Mouse (Mus musculus) midbrain, embryonic 14.5 days (tissue): Measurements from ENCODE around the gene Yars. TPM values are rescaled to one million over a fixed set of nuclear protein-coding genes. Genes with fewer than 3 reads are reported as not detected.

Experiments
- ATAC-seq: fragments of 200-750 bp; cut with Nextera tagmentation; 2 replicates; pipeline ENCODE4 v1.8.0; 2017; ENCODE audit warnings: moderate number of reproducible peaks, moderate library complexity; ENCODE audit not compliant: low FRiP score, low TSS enrichment
- DNase-seq: peaks from one replicate; pipeline ENCODE4 v3.0.0-alpha.2; 2015
- H3K27ac ChIP-seq: fragments of 300-500 bp; sonication (generic); replicated peaks from 2 replicates; pipeline ENCODE4 v1.5.1; 2014; ENCODE audit warnings: mild to moderate bottlenecking, low read depth, low read length, moderate library complexity
- H3K27me3 ChIP-seq: fragments of 300-500 bp; sonication (generic); 2 replicates; pipeline ENCODE4 v1.6.1; 2014; ENCODE audit warnings: low read length, control low read depth, mixed read lengths; ENCODE audit not compliant: control insufficient read depth, insufficient read depth
- H3K36me3 ChIP-seq: fragments of 300-500 bp; sonication (generic); 2 replicates; pipeline ENCODE4 v1.6.1; 2014; ENCODE audit warnings: low read length, control low read depth; ENCODE audit not compliant: control insufficient read depth, insufficient read depth
- H3K4me1 ChIP-seq: fragments of 300-500 bp; sonication (generic); 2 replicates; pipeline ENCODE4 v1.6.1; 2014; ENCODE audit warnings: mild to moderate bottlenecking, antibody characterized with exemption, low read length, control low read depth; ENCODE audit not compliant: control insufficient read depth, insufficient read depth
- H3K4me2 ChIP-seq: fragments of 300-500 bp; sonication (generic); 2 replicates; pipeline ENCODE4 v1.6.1; 2014; ENCODE audit warnings: mild to moderate bottlenecking, low read length, moderate library complexity
- H3K4me3 ChIP-seq: fragments of 300-500 bp; sonication (generic); replicated peaks from 2 replicates; pipeline ENCODE4 v1.5.1; 2014; ENCODE audit warnings: low read depth, low read length
- H3K9ac ChIP-seq: fragments of 300-500 bp; sonication (generic); replicated peaks from 2 replicates; pipeline ENCODE4 v1.6.1; 2014; ENCODE audit warnings: mild to moderate bottlenecking, low read length, moderate library complexity
- H3K9me3 ChIP-seq: fragments of 300-500 bp; sonication (generic); 2 replicates; pipeline ENCODE4 v1.6.1; 2016; ENCODE audit warnings: low read length, control low read depth, mixed read lengths; ENCODE audit not compliant: control insufficient read depth
- WGBS: fragments of 180-500 bp; shearing (Covaris S2); extraction: QIAGEN DNeasy Blood & Tissue Kit; methylation state at CpG from one replicate; pipeline ENCODE4 v1.1.7; 2014; 5-methylcytosine and 5-hydroxymethylcytosine counted together
- polyA plus RNA-seq: library from polyadenylated mRNA; unstranded; fragments of >200 nt; fragmentation: Nextera tagmentation; extraction: Ambion mirVana; gene quantifications from 2 replicates; pipeline ENCODE4 v1.2.1, GENCODE M21; 2014

The Yars gene
- polyA plus RNA-seq: 116 and 122 TPM in 2 replicates

DNA sequence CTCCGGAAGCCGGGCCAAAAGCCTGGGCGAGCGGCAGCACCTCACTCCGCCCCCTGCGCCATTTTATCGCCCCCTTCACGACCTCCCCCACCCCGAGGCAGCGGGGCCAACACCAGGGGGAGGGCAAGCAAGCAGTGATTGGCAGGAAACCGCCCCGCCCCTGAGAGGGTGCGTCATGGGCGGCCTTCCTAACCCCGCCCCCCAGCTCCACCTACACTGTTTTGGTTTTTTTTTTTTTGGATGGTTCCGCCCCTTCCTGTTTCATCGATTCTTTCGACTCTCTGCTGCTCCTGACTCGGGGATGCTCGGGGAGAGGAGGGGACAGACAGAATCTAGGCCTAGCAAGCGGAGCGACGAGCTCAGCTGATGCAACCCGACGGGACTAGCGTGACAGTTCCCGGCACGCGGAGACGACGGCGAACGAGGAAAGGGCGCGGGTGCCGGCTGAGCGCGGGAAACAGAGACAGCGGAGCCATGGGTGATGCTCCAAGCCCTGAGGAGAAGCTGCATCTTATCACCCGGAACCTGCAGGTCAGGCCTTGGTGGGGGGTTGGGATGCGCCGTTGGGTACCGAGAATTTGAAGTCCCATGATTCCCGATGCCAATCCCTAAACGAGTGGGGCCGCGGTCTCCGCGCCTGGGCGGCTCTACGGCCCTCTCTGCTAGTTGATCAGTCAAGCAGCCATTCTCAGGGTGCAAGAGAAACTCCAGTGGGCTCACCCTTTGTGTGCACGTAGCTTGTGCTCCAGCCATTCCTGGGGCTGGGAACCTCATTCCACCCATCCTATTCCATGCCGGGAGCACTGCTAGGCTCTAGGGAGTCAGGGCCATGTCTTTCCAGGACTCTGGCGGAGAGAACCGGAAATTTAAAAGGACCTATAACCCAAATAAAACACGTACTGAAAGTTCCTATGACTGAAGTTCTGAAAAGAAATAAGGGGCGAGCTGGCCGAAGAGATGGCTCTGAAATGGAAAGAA is at the start of gene Yars, which contains the start of gene S100pbp:
Gene Yars (plus strand): TSS at position 219 of the 978 bp plus-strand sequence.
Gene S100pbp (minus strand): TSS at position 186 of the 978 bp plus-strand sequence.
- Histone ChIP-seq H3K4me2 (peak within 1 kb of the TSS; percentile 89), H3K4me3 (peak within 1 kb of the TSS; percentile 80), H3K4me1 (peaks cover 10% of the 10 kb centered on the region), H3K27ac (peak within 1 kb of the TSS; percentile 85), H3K36me3 (peaks cover 7% of the 10 kb centered on the region; the same call in 1 of the 2 replicates), H3K9me3 (no peaks in the 10 kb centered on the region), H3K27me3 (no peaks in the 10 kb centered on the region), H3K9ac (peak within 1 kb of the TSS; percentile 73)
- WGBS: 1% methylated on average over 58 of the region's 58 CpGs
- ATAC-seq (peak; percentile 95), DNase-seq (peak; percentile 98)

DNA sequence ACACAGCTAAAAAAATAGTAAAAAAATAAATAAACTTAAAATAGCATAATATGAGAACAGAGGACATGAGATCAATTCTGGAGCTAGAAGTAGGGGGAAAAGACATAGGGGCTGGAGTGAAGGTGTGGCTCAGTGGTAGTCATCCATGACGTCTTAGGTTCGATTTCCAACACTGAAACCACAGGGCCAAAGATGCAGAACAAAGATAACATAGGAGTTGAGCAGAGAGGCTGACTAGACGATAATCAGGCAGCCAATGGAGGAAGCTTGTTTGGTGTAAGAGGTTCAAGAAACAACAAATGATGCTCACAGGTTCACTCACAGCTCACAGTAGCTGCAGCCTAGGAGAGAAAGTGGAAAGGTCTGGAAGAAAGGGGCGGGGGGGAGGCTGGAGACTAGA is 48.8 kb upstream of the Yars start:
- H3K4me3 ChIP-seq: no peak overlapping the region
- H3K4me1 ChIP-seq: peaks cover 22% of the 10 kb centered on the region
- no peak overlapping the region for H3K9ac ChIP-seq
- no peaks in the 10 kb centered on the region for H3K9me3 ChIP-seq
- no peak overlapping the region for H3K27ac ChIP-seq
- WGBS: 84% methylated on average over 4 of the region's 4 CpGs
- H3K4me2 ChIP-seq: no peak overlapping the region
- H3K36me3 ChIP-seq: 0 out of 2 replicates have a peak, but pooled peaks cover 4% of the 10 kb centered on the region
- peaks cover 20% of the 10 kb centered on the region for H3K27me3 ChIP-seq
- ATAC-seq: no peak
- DNase-seq: no peak

DNA sequence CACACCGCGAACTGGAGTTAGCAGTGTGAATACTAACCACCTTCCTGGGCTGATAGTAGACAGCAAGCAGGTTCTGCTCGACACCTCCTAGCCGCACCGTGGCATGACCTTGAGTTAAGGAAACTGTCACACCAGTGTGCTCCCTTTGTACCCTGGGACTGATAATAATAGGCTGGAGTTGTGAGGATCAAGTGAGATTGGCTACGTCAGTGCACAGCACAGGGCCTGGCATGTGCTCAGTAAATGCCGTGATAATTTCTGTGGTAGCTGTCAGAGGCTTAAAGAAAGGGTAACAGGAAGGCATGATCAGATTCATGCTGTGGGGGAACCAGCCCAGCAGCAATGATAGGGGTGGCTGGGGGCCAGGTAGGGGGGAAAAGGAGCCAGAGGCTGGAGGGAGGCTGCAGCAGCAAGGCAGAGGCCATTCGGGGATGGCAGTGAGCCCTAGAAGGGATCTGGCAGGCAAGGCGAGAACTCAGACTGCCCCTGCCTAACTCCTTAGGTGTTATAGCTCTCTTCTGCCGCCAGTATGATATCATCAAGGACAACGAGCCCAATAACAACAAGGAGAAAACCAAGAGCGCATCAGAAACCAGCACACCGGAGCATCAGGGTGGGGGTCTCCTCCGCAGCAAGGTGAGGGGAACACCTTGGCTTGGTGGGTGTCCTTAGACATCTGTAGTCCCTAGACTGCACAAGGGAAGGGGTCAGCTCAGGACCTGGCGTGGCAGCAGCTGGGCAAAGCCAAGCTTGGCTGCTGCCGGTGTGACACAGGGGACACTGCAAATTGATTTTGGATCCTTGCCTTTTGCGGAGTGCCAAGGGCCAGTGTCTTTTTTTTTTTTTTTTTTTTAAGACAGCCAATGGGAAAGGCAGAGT is 47.8 kb upstream of the Yars start:
- Histone ChIP-seq H3K27me3 (peaks cover 17% of the 10 kb centered on the region), H3K4me3 (no peak overlapping the region), H3K27ac (0 out of 2 replicates have a peak overlapping the region, but pooled peaks have one; percentile 32), H3K36me3 (0 out of 2 replicates have a peak, but pooled peaks cover 4% of the 10 kb centered on the region), H3K9me3 (no peaks in the 10 kb centered on the region), H3K4me1 (peaks cover 22% of the 10 kb centered on the region), H3K4me2 (no peak overlapping the region), H3K9ac (no peak overlapping the region)
- WGBS: 74% methylated on average over 17 of the region's 17 CpGs
- ATAC-seq: no peak
- peak; percentile 7 for DNase-seq

DNA sequence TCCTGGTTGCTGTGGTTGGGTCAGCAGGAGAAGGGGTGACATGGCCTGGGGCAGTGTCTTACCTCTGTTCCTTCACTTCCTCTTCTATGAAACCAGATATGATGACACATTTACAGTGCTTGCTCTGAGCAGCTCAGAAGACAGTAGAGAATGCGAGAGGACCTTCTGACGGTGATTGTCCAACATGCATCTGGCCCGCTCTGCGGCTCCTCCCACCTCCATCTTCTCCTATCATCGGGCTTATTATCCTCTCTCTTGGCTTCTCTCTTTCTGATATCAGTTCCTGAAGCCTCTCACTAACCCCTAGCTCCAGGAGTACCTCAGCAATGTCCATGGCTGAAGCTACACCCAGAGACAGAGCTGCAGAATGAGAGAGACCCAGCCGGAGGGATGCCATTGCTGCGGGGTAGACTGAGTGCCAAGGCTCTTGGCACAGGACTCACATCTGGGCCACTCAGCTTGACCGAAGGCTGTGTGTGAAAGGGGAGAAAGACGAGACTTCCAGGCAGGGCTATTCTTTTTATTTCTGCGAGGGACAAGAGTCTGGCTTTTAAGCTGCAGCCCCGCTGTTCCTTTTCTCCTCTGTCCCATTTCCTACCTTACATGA is 47.0 kb upstream of the Yars start:
- H3K4me3 ChIP-seq: no peak overlapping the region
- no peak overlapping the region for H3K4me2 ChIP-seq
- DNase-seq (no peak), ATAC-seq (no peak)
- peaks cover 5% of the 10 kb centered on the region; the same call in 1 of the 2 replicates for H3K36me3 ChIP-seq
- 82% methylated on average over 11 of the region's 11 CpGs for WGBS
- H3K27me3 ChIP-seq: peaks cover 11% of the 10 kb centered on the region; the same call in 1 of the 2 replicates
- peaks cover 17% of the 10 kb centered on the region for H3K4me1 ChIP-seq
- no peaks in the 10 kb centered on the region for H3K9me3 ChIP-seq
- no peak overlapping the region for H3K27ac ChIP-seq
- H3K9ac ChIP-seq: no peak overlapping the region

DNA sequence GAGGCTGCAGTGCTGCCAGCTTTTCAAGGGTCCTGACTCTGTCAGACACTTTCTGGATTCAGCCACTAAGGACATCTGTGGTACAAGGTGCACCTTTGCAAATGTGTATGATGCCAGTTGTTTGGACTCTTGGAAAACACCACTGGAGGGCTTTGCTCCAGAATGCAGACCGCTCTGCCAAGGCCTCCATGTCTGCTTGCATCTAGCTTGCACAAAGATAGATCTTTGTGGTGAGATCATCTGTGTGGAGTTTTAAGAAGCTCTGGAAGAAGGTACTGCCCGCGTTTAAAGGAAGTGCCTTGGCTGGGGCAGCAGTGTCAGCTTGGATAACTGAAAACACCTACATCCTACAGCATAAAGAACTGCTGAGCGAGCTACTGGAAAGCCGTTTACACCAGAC is 46.1 kb upstream of the Yars start:
- H3K9me3 ChIP-seq: no peaks in the 10 kb centered on the region
- no peak overlapping the region for H3K4me3 ChIP-seq
- H3K27ac ChIP-seq: peak overlapping the region; percentile 70; the same call in 1 of the 2 replicates
- peaks cover 7% of the 10 kb centered on the region; the same call in 1 of the 2 replicates for H3K36me3 ChIP-seq
- peaks cover 18% of the 10 kb centered on the region for H3K4me1 ChIP-seq
- ATAC-seq (no peak), DNase-seq (no peak)
- WGBS: 91% methylated on average over 5 of the region's 5 CpGs
- no peak overlapping the region for H3K9ac ChIP-seq
- H3K4me2 ChIP-seq: no peak overlapping the region
- 0 out of 2 replicates have a peak, but pooled peaks cover 2% of the 10 kb centered on the region for H3K27me3 ChIP-seq

DNA sequence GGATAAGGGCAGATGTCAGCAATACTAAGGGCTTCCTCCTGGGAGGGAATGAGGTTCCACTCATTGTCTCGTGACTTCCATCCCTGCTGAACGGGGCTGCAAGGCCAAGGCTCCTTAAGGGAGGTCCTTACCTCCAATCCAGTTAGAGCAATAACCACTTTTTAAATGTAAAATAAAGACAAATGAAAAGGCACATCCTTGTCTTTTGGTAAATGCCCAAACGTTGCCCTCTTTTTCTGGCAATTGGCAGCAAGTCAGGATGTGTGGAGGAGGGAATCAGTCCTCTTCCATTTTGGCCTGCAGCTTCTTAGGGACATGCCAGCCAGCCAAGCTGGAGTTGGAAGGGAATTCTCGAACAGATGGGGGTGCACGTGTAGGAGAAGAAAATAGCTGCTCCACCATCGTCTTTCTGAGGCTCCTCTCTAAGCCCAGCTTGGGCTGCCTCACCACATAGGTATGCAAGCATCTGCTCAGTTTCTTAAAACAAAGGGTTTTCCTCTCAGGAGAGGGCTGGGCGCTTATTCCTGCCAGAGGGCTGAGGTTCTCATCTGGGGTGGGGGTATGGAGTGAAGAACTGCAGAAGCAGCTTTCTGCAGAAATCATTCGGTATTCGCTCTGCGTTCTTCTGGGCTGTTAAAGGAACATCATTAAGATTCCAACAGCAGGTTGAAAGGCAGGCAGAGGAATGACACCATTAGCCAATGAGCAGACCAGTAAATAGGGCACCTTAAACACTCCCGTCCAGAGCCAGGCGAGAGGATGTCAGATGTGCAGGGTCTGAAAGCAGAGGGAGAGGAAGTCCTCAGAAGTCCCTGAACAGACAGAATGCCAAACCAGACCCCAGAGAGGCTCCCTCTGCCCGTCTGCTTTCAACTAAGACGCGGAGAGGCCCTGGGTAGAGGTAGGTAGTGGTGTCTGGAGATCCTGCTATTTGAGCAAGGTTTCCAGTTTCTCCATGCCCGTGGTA is 44.9 kb upstream of the Yars start:
- 52% methylated on average over 16 of the region's 16 CpGs for WGBS
- ATAC-seq (no peak), DNase-seq (peak; percentile 59)
- H3K27ac ChIP-seq: peak overlapping the region; percentile 70
- H3K9me3 ChIP-seq: no peaks in the 10 kb centered on the region
- peaks cover 20% of the 10 kb centered on the region for H3K4me1 ChIP-seq
- H3K4me3 ChIP-seq: no peak overlapping the region
- H3K4me2 ChIP-seq: no peak overlapping the region
- peaks cover 11% of the 10 kb centered on the region; the same call in 1 of the 2 replicates for H3K36me3 ChIP-seq
- no peak overlapping the region for H3K9ac ChIP-seq
- H3K27me3 ChIP-seq: no peaks in the 10 kb centered on the region

DNA sequence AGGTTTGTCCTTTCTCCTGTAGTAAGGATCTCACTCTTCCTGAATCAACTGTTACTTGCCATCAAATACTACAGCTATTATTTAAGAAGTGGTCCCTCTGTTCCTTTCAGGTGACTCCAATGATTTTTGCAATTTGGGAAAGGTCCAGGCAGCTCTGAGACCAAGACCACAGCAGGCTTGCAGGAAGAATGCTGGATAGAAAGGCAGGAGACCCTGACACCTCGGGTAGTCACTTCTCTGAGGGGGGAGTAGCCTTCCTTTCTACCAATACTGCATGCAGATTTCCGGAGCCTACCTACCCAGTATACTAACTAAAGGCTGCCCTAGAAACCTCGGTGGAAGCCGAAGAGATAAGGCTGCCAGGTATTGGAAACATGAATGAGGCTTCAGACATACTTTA is 44.1 kb upstream of the Yars start:
- H3K4me3 ChIP-seq: no peak overlapping the region
- no peak overlapping the region for H3K9ac ChIP-seq
- H3K4me1 ChIP-seq: peaks cover 17% of the 10 kb centered on the region
- peaks cover 16% of the 10 kb centered on the region for H3K36me3 ChIP-seq
- no peak overlapping the region for H3K4me2 ChIP-seq
- 81% methylated on average over 4 of the region's 4 CpGs for WGBS
- ATAC-seq: no peak
- H3K9me3 ChIP-seq: no peaks in the 10 kb centered on the region
- H3K27me3 ChIP-seq: no peaks in the 10 kb centered on the region
- no peak for DNase-seq
- H3K27ac ChIP-seq: peak overlapping the region; percentile 70
